Mouse (Mus musculus) NIH3T3 (cell line): ENCODE measurements around the gene Ttc7.
A peak's percentile ranks its signal among the peaks of the same experiment; 100 is the strongest.

Source experiments
- DNase-seq: peaks from one replicate; pipeline ENCODE4 v3.0.0-alpha.2; 2012; ENCODE audit warnings: low read depth

Gene Ttc7

DNA sequence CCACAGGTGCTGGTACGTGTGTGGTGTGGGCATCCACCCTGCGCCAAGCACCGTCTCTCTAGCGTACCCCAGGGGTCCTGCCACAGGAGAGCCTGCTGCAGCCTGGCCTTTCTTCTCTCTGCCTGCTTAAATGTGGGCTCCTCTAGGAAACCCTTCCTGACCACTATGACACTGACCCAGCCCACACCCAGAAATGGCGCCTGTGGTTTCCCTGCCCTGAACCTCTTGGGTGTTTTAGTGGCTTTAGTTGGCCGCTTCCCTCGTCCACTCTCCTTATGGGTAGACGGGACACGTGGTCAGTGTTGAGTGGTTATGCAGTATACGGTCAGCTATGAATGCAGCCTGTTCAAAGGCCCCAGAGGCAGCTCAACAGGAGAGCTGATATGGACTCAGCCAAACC is 85.8 kb downstream of the Ttc7 start:
- DNase-seq = no peak

DNA sequence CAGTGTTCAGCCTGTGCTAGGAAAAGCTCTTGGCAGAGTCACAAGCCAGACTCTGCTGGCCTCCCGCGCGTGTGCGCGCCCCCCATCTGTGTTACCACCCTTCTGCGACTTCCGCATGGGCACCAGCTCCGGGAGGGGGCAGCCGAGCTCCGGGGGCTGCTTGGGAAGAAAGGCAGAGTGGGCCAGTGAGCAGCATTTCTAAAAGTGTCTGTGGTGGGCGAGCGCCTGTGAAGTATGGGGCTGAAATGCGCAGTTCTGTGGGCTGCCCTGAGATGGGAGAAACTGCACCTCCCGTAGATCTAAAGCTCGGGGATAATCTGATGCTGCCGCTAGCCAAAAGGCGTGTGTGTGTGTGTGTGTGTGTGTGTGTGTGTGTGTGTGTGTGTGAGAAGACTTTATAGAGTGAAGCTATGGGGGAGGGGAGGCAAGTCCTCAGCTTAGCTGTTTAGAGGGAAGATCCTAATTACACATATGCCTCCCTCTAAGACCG is 86.6 kb downstream of the Ttc7 start:
- DNase-seq = no peak

DNA sequence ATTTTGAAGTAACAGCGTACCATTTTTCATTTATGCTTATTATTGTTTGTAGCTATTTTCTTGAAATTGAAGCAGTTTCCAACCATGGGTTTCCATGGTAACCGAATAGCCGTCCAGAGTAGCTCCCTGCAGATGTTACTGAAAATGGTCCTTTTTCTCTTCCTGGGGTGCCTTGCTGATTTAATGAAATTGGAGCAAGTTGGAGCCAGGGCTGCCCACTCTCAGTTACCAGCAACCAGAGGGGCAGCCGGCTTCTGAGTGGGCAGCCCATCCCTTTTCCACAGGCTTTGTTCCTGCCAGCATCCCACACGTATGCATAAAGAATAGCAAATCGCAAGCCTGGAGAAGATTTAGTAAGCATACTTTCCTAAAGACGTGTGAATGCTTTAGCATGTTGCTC is 89.5 kb downstream of the Ttc7 start:
- no peak for DNase-seq

DNA sequence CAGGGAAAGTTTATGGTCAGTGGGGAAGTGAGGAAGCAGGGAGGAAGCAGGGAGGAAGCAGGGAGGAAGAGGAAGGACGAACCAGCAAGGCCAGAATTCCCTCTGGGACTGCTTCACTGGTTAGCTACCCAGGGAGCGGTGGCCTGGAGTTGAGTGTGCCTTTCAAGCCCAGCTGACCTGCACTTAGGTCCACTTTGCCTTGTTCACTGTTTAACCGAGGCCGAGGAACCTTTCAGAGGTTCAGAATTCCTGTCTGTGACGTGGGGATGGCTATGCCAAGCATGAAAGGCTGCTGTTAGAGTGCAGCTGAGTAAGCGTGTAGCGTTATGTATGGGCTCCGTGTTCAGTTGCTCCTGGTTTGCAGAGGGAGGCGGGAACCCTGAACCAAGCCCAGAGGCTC is 90.6 kb downstream of the Ttc7 start:
- no peak for DNase-seq

DNA sequence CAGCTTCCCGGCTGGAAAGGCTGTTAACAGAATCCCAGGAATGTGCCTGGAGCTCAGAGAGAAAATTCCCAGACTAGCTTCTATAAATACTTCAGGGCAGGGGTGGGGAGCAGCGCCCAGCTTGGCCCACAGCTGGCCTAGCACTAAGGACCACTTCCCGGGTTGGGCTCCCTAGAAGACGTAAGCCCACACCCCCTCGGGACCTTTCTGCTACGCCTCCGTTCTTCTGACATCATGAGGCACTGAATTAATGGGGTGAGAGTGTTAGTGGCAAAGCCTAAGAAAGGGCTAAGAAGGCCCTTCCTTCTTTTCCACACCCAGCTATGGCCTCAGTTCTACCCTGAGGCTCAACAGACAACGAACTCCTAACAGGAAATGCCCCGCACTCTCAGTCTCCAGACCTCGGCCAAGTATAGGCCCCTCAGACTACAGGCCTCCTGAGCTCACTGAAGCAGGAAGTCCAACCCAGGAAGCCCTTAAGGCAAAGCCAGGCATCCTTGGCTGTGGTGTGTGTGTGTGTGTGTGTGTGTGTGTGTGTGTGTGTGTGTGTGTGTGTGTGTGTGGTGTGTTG is 93.3 kb downstream of the Ttc7 start:
- DNase-seq = no peak

DNA sequence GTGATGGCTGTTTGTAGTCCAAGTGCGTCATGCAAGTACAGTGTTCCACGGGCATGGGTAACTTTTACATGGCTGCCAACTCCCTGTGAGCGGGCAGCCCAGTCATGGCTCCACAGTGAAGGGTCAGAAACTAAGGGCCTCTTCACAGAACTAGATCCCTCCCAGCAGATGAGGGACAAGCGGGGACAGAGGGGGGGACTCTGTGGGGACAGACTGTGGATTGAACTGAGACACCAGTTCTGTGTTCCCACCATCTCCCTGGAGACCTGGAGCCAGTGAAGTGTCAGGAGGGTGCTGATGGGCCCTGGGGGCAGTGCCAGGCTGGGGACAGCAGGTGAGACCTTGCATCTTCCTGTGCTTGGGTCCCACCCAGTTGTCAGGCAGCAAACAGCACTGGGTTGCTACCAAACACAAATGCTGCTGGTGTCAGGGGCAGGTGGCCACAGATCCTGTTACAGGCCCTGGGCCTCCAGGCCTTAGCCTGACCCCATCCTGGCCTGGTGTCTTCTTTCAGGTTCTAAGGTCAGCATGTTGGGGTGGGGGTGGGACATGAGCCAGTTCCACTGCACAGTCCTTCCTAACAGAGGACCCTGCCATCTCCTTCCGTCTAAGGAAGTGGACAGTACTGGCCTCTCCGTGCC is 94.3 kb downstream of the Ttc7 start:
- DNase-seq = no peak

DNA sequence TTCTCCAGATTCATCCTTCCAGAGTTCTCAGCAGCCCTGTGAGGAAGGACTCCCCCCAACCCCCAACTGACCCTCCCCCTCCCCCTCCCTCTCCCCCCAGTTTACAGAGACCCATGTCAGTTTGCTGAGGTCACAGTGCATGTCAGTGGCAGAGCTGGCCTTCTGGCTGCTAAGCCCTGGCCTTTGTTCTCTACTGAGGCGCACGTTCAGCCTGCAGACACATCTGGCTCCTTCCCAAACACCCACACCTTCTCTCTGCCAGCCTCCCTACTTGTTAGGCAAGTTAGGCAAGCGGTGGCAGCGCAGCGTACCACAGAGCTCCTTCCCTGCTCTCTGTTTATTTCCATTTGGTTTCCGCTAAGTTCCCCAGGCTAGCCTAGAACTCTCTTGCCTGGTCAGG is 94.8 kb downstream of the Ttc7 start:
- DNase-seq = no peak

DNA sequence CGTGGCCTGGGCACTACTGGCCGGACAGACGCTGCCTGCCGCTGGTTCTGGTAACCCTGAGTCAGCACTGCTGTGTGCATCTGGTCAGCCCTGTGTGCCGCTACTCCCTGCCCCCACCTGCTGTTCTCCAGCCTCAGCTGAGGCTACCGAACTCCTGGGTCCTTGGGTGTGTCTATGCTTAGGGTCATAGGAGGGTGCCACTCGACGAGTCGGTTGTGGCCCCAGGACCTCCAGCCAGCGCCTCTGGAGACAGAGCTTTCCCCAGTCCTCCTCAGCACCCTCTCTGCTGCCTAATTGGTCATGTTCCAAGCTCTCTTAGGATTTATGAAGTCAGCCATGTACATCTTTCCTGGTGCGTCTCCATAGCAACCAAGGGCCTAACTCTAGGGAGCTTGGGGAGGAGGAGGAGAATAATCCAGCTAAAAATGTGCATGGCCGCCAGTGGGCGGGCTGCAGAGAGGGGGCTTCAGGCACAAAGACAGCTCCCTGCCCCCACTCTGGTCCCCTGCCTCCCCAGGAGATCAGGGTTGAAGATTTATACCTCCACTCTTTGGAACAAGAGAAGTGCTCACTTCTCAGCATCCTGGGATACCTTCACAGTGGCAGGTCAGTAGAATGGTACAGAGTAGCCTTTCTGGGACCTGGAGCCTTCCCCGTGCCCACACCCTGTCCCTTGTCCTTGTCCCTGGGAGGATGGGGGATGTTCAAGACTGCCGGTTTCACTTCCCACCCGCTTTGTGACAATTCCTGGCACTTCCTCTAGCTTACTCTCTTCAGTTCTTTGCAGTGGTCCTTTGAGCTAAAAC is 95.9 kb downstream of the Ttc7 start:
- DNase-seq = peak; percentile 44

DNA sequence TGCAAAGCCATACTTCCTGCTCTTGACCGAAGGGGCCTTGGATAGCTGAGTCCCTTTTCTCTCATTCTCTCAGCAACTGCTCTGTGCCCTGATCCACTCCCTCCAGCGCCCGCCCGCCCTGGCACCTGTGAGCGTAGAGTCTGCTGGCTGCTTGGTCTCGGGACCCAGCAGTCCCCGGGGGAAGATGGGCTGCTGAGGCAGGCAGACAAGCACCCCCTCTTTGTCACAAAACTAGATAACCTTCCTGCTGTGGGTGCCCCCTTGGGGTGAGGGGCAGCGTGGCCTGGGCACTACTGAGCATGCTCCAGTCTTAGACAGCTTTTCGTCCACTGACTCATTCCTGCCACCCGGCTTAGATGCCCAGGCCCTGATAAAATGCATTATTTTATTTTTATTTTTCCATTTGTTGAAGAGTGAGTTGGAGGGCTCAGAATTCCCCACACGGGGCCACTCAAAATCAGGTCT is 96.5 kb downstream of the Ttc7 start:
- DNase-seq = no peak

DNA sequence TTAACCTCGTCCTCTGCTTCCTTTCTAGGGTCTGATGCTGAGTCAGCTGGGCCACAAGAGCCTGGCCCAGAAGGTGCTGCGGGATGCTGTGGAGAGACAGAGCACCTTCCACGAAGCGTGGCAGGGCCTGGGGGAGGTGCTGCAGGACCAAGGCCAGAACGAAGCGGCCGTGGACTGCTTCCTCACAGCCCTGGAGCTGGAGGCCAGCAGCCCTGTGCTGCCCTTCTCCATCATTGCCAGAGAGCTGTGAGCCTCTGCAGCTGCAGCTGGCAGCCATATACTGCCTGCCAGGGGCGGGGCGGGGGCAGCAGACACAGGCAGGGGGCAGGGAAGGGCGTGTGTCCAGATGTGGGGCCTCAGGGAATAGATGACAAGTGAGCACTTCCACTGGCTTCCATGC is 97.1 kb downstream of the Ttc7 start:
- no peak for DNase-seq

DNA sequence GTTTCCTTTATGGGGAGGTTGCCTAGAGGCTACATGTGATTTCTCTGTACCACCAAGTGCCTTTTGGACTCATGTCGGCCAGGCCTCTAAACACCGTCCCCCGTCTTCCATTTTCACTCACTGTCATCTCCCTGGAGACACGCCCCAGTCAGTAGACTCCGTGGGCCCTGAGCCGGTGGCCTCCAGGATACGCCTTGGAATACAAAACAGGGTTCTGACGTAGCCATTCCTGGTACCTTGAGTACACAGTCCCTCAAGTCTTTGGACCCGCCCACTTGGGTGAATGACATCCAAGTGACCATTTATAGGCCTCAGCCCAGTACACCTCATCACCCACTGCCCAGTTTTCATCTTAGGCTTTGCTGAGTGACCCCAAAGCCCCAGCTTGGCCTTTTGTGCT is 98.0 kb downstream of the Ttc7 start:
- DNase-seq = no peak

DNA sequence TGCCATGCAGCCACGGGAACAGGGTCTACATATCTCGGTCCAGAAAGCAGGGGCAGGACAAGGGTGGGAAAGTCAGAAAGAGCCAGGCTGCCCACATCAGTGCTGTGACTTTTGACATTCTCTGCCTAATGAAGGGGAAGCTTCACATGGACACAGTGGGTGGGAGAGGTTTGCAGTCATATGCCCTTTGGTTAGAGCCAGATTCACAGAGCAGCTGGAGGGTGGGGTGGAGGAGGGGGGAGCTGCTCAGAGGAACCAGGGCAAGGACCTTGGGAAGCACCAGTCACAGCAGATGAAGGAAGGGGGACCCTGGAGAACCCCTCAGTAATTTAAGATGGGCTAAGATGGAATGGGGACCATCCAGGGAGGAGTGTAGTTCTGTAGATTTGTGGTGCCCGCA is 103.1 kb downstream of the Ttc7 start:
- DNase-seq = no peak

DNA sequence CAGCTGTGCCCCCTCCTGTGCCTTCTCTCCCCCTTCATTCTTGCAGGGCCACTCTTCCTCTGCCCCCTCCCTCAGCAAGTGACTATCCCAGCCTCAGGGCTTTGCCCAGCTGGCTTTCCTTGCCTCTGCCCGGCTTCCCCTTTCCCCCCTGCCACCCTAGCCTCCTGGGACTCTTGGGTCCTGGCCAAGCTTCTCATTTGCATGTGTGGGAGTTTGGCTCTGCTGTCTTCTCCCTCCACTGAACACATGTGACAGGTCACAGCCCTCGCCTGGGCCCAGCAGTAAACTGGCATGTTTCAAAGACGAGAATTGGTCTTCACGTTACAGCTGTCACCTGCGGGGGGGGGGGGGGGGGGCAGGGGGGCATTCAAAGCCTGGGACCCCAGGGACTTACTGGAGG is 104.4 kb downstream of the Ttc7 start:
- no peak for DNase-seq

DNA sequence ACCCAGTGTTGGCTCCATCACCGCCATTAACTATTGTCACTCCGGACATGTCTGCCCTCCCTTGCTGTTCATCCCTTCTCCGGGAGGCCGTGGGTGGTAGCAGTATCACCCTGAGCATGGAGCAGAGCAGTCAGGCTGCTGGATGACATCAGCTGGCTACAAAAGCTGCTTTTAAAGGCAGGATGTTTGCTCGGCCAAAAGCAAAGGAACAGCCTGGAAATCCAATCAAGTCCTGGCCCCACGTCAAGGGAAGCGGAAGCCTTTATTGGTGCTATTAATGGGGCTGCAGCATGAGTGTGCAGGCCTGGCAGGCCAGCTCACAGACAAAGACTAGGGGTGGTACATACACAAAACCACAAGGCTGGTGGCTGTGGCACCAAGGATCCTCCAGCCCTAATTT is 108.6 kb downstream of the Ttc7 start:
- peak; percentile 43 for DNase-seq

DNA sequence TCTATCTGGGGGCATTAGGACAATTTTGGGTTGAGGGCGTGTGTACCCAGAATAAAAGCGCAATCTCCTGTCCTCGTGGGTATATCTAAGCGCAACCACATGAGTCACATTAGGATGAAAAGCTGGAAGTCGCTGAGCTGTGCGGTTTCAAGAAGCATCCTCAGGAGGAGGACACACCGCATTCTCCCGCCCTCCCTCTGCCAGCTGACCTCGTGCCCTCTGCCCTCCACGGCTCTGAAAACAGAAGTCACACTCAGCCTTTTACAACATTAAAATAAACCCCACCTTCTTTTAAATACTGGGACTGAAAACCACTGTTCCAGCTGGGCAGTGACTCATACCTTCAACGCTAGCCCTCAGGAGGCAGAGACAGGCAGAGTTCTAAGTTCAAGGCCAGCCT is 114.4 kb downstream of the Ttc7 start:
- DNase-seq = no peak

DNA sequence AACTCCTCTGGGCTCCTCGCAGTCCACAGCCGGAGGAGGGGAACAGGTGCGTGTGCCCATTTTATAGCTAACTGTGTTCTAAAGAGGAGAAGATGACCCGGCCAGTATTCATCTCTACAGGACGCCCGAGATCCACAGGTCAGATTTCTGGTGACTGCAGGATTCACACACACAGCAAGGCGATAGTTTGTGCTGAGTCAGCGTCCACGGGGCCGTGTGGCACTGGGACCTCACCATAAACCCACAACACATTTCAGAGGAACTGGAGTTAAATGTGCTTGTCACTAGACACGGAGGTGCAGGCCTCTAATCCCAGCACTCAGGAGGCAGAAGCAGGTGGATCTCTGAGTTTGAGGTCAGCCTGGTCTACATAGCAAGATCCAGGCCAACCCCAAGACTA is 119.8 kb downstream of the Ttc7 start:
- no peak for DNase-seq

DNA sequence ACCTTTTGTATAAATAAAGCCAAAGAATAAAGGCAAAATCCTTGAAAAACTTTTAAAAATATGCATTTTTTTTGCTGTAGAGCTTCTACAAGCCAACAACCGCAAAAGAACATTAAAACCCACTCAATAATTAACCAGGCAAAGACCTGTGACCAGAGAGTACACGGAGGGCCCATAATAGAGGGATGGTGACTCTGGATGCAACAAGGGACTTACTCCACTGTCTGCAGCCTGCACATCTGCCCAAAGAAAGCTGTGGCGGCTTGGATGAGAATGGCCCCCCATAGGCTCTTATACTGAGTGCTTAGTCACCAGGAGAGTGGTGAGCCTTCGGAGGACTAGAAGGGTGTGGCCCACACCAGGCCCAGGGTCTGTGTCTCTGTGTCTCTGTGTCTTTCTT is 120.8 kb downstream of the Ttc7 start:
- no peak for DNase-seq

DNA sequence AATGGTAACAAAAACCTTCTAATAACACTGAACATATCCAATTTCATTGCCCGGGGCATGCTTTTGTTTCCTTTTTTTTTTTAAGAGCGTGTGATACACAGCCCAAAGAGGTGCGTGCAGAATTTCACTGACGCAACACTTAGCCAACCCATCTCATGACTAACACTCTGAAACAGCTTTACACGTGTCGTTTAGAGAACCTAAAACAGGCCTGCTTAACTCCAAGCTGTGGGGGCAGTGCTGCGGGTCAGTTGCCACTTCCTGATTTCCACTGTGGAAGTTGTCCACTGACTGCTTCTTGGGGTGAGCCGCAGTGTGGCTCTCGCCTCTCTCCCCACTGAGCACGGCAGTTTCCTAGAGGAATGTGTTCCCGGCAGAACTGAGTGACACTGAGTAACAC is 122.9 kb downstream of the Ttc7 start:
- peak; percentile 76 for DNase-seq

DNA sequence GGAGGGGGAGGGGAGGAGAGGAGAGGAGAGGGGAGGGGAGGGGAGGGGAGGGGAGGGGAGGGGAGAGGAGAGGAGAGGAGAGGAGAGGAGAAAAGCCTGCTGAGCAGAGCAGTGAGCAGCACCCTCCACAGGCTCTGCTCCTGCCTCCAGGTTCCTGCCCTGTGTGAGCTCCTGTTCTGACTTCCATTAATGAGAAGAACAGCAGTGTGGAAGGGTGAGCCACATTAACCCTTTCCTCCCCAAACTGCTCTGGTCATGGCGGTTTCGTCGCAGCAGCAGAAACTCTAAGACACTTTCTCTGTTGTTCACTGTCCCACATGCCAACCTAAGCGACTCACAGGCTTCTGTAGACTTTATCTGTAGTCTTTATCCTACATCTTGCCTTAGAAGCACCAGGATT is 124.0 kb downstream of the Ttc7 start:
- DNase-seq = no peak

DNA sequence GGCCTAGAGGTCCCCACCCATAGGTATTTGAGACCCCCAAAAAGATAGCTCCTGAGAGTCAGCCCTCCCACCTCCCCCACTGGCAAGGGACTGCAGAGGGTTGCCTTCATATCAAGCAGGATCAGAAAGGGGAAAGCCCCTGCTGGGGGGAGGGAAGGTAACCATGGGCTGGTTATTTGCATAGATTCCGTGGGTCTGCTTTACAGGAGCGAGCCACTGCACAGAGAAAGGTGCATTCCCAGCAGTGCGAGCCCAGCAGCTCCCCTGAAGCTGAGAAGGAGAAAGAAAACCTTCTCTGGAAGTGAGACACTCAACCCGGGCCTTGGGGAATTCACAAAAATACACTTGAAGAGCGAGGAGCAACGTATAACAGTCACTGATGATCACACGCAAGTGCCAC is 135.4 kb downstream of the Ttc7 start:
- DNase-seq = no peak

DNA sequence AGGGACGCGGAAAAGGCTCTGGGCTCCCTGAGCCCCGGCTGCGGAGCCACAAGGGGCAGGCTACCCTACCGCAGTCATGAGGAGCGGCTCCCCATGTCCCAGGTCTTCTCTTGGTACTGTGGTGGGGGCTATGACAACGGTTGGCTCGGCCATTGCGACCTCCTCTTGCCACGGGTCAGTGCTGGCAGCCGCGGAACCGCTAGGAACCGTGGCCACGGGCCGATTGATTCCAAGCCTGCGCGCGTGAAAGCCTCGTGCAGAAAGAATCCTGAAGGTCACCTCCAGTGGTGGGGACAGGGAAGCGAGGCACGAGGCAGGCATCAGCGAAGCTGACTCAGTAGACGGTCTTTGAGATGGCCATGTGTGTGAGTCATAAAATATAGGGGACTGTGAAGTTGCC is 144.8 kb downstream of the Ttc7 start, which contains the start of gene Stpg4:
TSS of gene Stpg4 (minus strand) at position 231 of the 400 bp plus-strand sequence.
- DNase-seq = no peak

DNA sequence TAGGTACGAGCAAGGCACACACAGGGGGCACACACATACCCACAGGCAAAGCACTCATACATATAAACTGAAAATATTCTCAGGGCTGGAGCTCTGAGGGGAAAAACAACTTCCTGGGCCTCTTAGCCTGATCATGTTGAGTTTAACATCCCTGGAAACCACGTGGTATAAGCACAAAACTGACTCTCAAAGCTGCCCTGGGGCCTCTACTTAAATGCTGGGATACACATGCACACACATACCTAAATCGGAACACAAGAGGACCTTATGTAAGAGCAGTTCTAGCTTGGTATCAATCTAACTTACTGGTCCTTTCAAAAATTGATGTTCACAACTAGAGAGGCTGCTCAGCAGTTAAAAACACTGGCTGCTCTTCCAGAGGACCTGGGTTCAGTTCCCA is 146.7 kb downstream of the Ttc7 start:
- no peak for DNase-seq
